Mouse (Mus musculus) heart, embryonic 12.5 days (tissue): ENCODE results near the gene D630036H23Rik. TPM values are rescaled to one million over a fixed set of nuclear protein-coding genes. Genes with fewer than 3 reads are reported as not detected.

ENCODE experiments used
- ATAC-seq: fragments of 200-750 bp; cut with Nextera tagmentation; 2 replicates; pipeline ENCODE4 v1.8.0; 2017; ENCODE audit warnings: moderate TSS enrichment, moderate library complexity; ENCODE audit not compliant: insufficient number of reproducible peaks, low FRiP score
- H3K27ac ChIP-seq: fragments of 300-500 bp; sonication (generic); 2 replicates; pipeline ENCODE4 v1.5.1; 2016; ENCODE audit warnings: mild to moderate bottlenecking, moderate library complexity; ENCODE audit not compliant: poor library complexity, severe bottlenecking
- H3K27me3 ChIP-seq: fragments of 300-500 bp; sonication (generic); replicated peaks from 2 replicates; pipeline ENCODE4 v1.6.1; 2016; ENCODE audit warnings: mild to moderate bottlenecking, moderate library complexity
- H3K36me3 ChIP-seq: fragments of 300-500 bp; sonication (generic); 2 replicates; pipeline ENCODE4 v1.6.1; 2016; ENCODE audit warnings: mild to moderate bottlenecking, moderate library complexity
- H3K4me1 ChIP-seq: fragments of 300-500 bp; sonication (generic); replicated peaks from 2 replicates; pipeline ENCODE4 v1.6.1; 2016; ENCODE audit warnings: mild to moderate bottlenecking
- H3K4me2 ChIP-seq: fragments of 300-500 bp; sonication (generic); 2 replicates; pipeline ENCODE4 v1.6.1; 2016; ENCODE audit warnings: mild to moderate bottlenecking, moderate library complexity
- H3K4me3 ChIP-seq: fragments of 300-500 bp; sonication (generic); 2 replicates; pipeline ENCODE4 v1.5.1; 2016; ENCODE audit warnings: mild to moderate bottlenecking
- H3K9ac ChIP-seq: fragments of 300-500 bp; sonication (generic); 2 replicates; pipeline ENCODE4 v1.6.1; 2016; ENCODE audit warnings: mild to moderate bottlenecking, moderate library complexity
- H3K9me3 ChIP-seq: fragments of 300-500 bp; sonication (generic); replicated peaks from 2 replicates; pipeline ENCODE4 v1.6.1; 2016; ENCODE audit warnings: mild to moderate bottlenecking, moderate library complexity
- WGBS: fragments of 180-500 bp; shearing (Covaris S2); methylation state at CpG from one replicate; pipeline ENCODE4 v1.1.7; 2016; 5-methylcytosine and 5-hydroxymethylcytosine counted together
- polyA plus RNA-seq: library from polyadenylated mRNA; unstranded; fragments of >200 nt; fragmentation: Nextera tagmentation; extraction: Ambion mirVana; gene quantifications from 2 replicates; pipeline ENCODE4 v1.2.1, GENCODE M21; 2016

Gene D630036H23Rik
- polyA plus RNA-seq, 1 experiment from 2014 or later, result 1.4 TPM

- H3K27ac ChIP-seq, result no peak overlapping the region
- no peaks in the 10 kb centered on the region for H3K27me3 ChIP-seq
- 42% methylated on average over 4 of the region's 4 CpGs for WGBS
- H3K4me3 ChIP-seq, result no peak overlapping the region
- no peaks in the 10 kb centered on the region for H3K4me1 ChIP-seq
- no peak overlapping the region for H3K4me2 ChIP-seq
- H3K9ac ChIP-seq, result no peak overlapping the region
- H3K36me3 ChIP-seq, result no peaks in the 10 kb centered on the region
- H3K9me3 ChIP-seq, result no peaks in the 10 kb centered on the region
- no peak for ATAC-seq
Observed at GRCm38 (mm10) chr12:36373237-36373998, 8.6 kb downstream of the D630036H23Rik start.

GRCm38 (mm10) chr12:36364013-36364412 is 18.0 kb downstream of the D630036H23Rik start:
- no peaks in the 10 kb centered on the region for H3K36me3 ChIP-seq
- ATAC-seq, result no peak
- H3K9me3 ChIP-seq, result no peaks in the 10 kb centered on the region
- no peak overlapping the region for H3K27ac ChIP-seq
- H3K4me2 ChIP-seq, result no peak overlapping the region
- no peaks in the 10 kb centered on the region for H3K27me3 ChIP-seq
- WGBS, result 89% methylated on average over 4 of the region's 4 CpGs
- no peak overlapping the region for H3K4me3 ChIP-seq
- H3K9ac ChIP-seq, result no peak overlapping the region
- no peaks in the 10 kb centered on the region for H3K4me1 ChIP-seq

- WGBS, result 79% methylated on average over 5 of the region's 5 CpGs
- no peaks in the 10 kb centered on the region for H3K27me3 ChIP-seq
Observed at GRCm38 (mm10) chr12:36360693-36361092, 21.3 kb downstream of the D630036H23Rik start.

GRCm38 (mm10) chr12:36360064-36360463 is 21.9 kb downstream of the D630036H23Rik start:
- WGBS, result 84% methylated on average over 3 of the region's 3 CpGs
- H3K4me2 ChIP-seq, result no peak overlapping the region
- H3K9me3 ChIP-seq, result no peaks in the 10 kb centered on the region
- H3K27ac ChIP-seq, result no peak overlapping the region
- no peaks in the 10 kb centered on the region for H3K27me3 ChIP-seq
- no peak overlapping the region for H3K9ac ChIP-seq
- H3K4me3 ChIP-seq, result no peak overlapping the region
- H3K36me3 ChIP-seq, result no peaks in the 10 kb centered on the region
- no peaks in the 10 kb centered on the region for H3K4me1 ChIP-seq
- ATAC-seq, result no peak

More at GRCm38 (mm10) chr12:36360693-36361092, 21.3 kb downstream of the D630036H23Rik start:
- H3K4me2 ChIP-seq, result no peak overlapping the region
- no peak for ATAC-seq
- no peaks in the 10 kb centered on the region for H3K36me3 ChIP-seq
- no peak overlapping the region for H3K4me3 ChIP-seq
- no peak overlapping the region for H3K27ac ChIP-seq
- no peaks in the 10 kb centered on the region for H3K9me3 ChIP-seq
- no peak overlapping the region for H3K9ac ChIP-seq
- no peaks in the 10 kb centered on the region for H3K4me1 ChIP-seq

- Histone ChIP-seq H3K36me3 (no peaks in the 10 kb centered on the region), H3K4me3 (no peak overlapping the region), H3K27me3 (no peaks in the 10 kb centered on the region), H3K9me3 (no peaks in the 10 kb centered on the region), H3K27ac (no peak overlapping the region), H3K4me1 (no peaks in the 10 kb centered on the region), H3K4me2 (no peak overlapping the region), H3K9ac (no peak overlapping the region)
- WGBS, result 62% methylated on average over 4 of the region's 4 CpGs
- no peak for ATAC-seq
Observed at GRCm38 (mm10) chr12:36344131-36344530, 37.9 kb downstream of the D630036H23Rik start.

- Histone ChIP-seq H3K36me3 (no peaks in the 10 kb centered on the region), H3K4me2 (no peak overlapping the region), H3K4me3 (no peak overlapping the region), H3K9me3 (no peaks in the 10 kb centered on the region), H3K9ac (no peak overlapping the region), H3K4me1 (0 out of 2 replicates have a peak, but pooled peaks cover 2% of the 10 kb centered on the region), H3K27ac (no peak overlapping the region), H3K27me3 (no peaks in the 10 kb centered on the region)
- ATAC-seq, result no peak
- WGBS, result 47% methylated on average over 9 of the region's 9 CpGs
Observed at GRCm38 (mm10) chr12:36333837-36334281, 48.1 kb downstream of the D630036H23Rik start.

- no peaks in the 10 kb centered on the region for H3K36me3 ChIP-seq
- WGBS, result 73% methylated on average over 1 of the region's 1 CpGs
- no peak overlapping the region for H3K27ac ChIP-seq
- H3K4me3 ChIP-seq, result no peak overlapping the region
- no peak overlapping the region for H3K9ac ChIP-seq
- H3K9me3 ChIP-seq, result no peaks in the 10 kb centered on the region
- no peak for ATAC-seq
- 0 out of 2 replicates have a peak, but pooled peaks cover 2% of the 10 kb centered on the region for H3K4me1 ChIP-seq
- no peak overlapping the region for H3K4me2 ChIP-seq
- no peaks in the 10 kb centered on the region for H3K27me3 ChIP-seq
Observed at GRCm38 (mm10) chr12:36332676-36333075, 49.3 kb downstream of the D630036H23Rik start.

Other genes starting within 250 kb of the D630036H23Rik start
- gene Ankmy2, start 225.1 kb downstream of the D630036H23Rik start, polyA plus RNA-seq, result 26.7 and 27.6 TPM in 2 replicates
- gene Bzw2, start 224.1 kb downstream of the D630036H23Rik start, polyA plus RNA-seq, result 213 and 218 TPM in 2 replicates
- gene Lrrc72, start 128.8 kb downstream of the D630036H23Rik start, polyA plus RNA-seq, result not detected in 2 replicates
- 0.31 and 0.59 TPM in 2 replicates for gene Sostdc1, start 68.0 kb downstream of the D630036H23Rik start, polyA plus RNA-seq
- gene Ispd, start 731 bp downstream of the D630036H23Rik start, polyA plus RNA-seq, result 12.5 TPM in 2 replicates